Mouse (Mus musculus): ENCODE measurements at regions not wholly inside any gene's neighbourhood (a gene's known extent, or its start where the extent isn't known, plus 50 kb on each side); places are given as distances from the start of the nearest gene placed in this dataset.

- TF ChIP-seq CTCF (IDR thresholded peaks at IDR 0.05; ENCODE audit: control insufficient read depth, insufficient read depth, insufficient read length) (no peak), MAX (IDR thresholded peaks at IDR 0.05) (no peak), CEBPB (IDR thresholded peaks at IDR 0.05; ENCODE audit: low read depth) (no peak), USF1 (IDR thresholded peaks at IDR 0.05; ENCODE audit: low read depth) (no peak), MYOG (IDR thresholded peaks at IDR 0.05; ENCODE audit: control insufficient read depth, extremely low read depth, insufficient read length) (no peak), FOSL1 (IDR thresholded peaks at IDR 0.05; ENCODE audit: insufficient read depth, low read length, poor library complexity, severe bottlenecking) (no peak)
These were observed 80.3 kb upstream of the Zfp648 start for GRCm38 (mm10) chr1:154120693-154121092.

All from C2C12 (cell line).